Mouse (Mus musculus): ENCODE results near the gene Sh3rf3. TPM values are rescaled to one million over a fixed set of nuclear protein-coding genes. Genes with fewer than 3 reads are reported as not detected.

Sh3rf3 gene
- polyA plus RNA-seq, 1 experiment from 2014 or later, result 0.04 TPM

GRCm38 (mm10) chr10:58837504-58837903 lies 24.3 kb downstream of the Sh3rf3 start:
- H3K36me3 ChIP-seq (ENCODE audit: control insufficient read depth, insufficient read depth), result no peaks in the 10 kb centered on the region
- H3K9me3 ChIP-seq (replicated peaks; ENCODE audit: control insufficient read depth, low read length), result no peaks in the 10 kb centered on the region
- no peak overlapping the region for H3K27ac ChIP-seq (ENCODE audit: low read length)
- H3K9ac ChIP-seq (ENCODE audit: low read depth, low read length), result no peak overlapping the region
- no peak for ATAC-seq (ENCODE audit: low read depth)
- no peaks in the 10 kb centered on the region for H3K4me1 ChIP-seq (ENCODE audit: control insufficient read depth, low read depth, low read length)
- H3K27me3 ChIP-seq (ENCODE audit: control insufficient read depth, insufficient read depth, low read depth, low read length), result no peaks in the 10 kb centered on the region
- 61% methylated on average over 5 of the region's 5 CpGs for WGBS (ENCODE audit: insufficient replicate concordance)
- no peak overlapping the region for H3K4me3 ChIP-seq (ENCODE audit: low read depth, low read length)
- no peak overlapping the region for H3K4me2 ChIP-seq (ENCODE audit: low read depth, low read length)

DNA sequence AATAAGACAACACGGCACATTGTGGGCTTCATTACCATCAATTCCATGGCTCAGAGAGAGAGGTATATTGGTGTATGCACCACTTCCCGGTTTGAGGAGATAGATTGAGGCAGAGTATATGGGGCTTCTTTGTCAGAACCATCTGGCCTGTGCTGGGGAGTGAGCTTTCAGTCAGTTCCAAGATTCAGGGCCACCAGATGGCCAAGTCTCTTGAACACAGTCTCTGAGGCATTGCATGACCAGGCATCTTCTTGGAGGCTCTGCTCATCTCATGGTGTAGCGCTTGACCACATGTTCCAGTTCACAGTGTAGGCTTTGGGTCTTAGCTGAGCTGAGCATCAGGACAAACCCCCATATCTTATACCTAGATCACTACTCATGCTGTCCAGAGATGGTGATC lies 28.8 kb downstream of the Sh3rf3 start:
- H3K9ac ChIP-seq (ENCODE audit: low read depth, low read length), result no peak overlapping the region
- no peaks in the 10 kb centered on the region for H3K27me3 ChIP-seq (ENCODE audit: control insufficient read depth, insufficient read depth, low read depth, low read length)
- H3K27ac ChIP-seq (ENCODE audit: low read length), result no peak overlapping the region
- H3K4me1 ChIP-seq (ENCODE audit: control insufficient read depth, low read depth, low read length), result no peaks in the 10 kb centered on the region
- H3K4me3 ChIP-seq (ENCODE audit: low read depth, low read length), result no peak overlapping the region
- H3K36me3 ChIP-seq (ENCODE audit: control insufficient read depth, insufficient read depth), result no peaks in the 10 kb centered on the region
- 57% methylated on average over 3 of the region's 3 CpGs for WGBS (ENCODE audit: insufficient replicate concordance)
- no peaks in the 10 kb centered on the region for H3K9me3 ChIP-seq (replicated peaks; ENCODE audit: control insufficient read depth, low read length)
- no peak for ATAC-seq (ENCODE audit: low read depth)
- H3K4me2 ChIP-seq (ENCODE audit: low read depth, low read length), result no peak overlapping the region

- H3K4me3 ChIP-seq (ENCODE audit: low read depth, low read length), result no peak overlapping the region
- H3K4me1 ChIP-seq (ENCODE audit: control insufficient read depth, low read depth, low read length), result no peaks in the 10 kb centered on the region
- H3K27ac ChIP-seq (ENCODE audit: low read length), result no peak overlapping the region
- no peaks in the 10 kb centered on the region for H3K36me3 ChIP-seq (ENCODE audit: control insufficient read depth, insufficient read depth)
- ATAC-seq (ENCODE audit: low read depth), result no peak
- H3K4me2 ChIP-seq (ENCODE audit: low read depth, low read length), result no peak overlapping the region
- no peaks in the 10 kb centered on the region for H3K9me3 ChIP-seq (replicated peaks; ENCODE audit: control insufficient read depth, low read length)
- H3K27me3 ChIP-seq (ENCODE audit: control insufficient read depth, insufficient read depth, low read depth, low read length), result no peaks in the 10 kb centered on the region
- 67% methylated on average over 8 of the region's 8 CpGs for WGBS (ENCODE audit: insufficient replicate concordance)
- no peak overlapping the region for H3K9ac ChIP-seq (ENCODE audit: low read depth, low read length)
Measured at GRCm38 (mm10) chr10:58843100-58843499, 29.9 kb downstream of the Sh3rf3 start.

DNA sequence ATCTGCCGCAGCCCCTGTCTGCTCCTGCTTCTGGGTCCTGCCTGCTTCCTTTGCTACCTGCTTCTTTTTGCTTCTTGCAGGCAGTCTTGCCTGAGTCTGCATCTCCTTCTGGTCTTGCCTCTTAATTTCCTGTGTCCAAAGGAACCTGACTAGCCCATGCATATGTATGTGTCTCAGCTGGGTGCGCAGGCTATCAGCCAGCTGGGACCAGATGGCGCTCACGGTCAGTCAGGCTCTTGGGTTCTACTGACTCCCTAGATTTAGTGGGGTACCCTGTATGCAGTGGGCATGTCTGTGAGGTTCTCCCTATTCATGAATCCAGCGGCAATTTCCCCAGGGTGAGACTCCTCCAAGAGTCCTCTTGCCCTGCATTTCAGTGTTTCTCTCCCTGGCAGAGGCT lies 35.0 kb downstream of the Sh3rf3 start:
- no peaks in the 10 kb centered on the region for H3K36me3 ChIP-seq (ENCODE audit: control insufficient read depth, insufficient read depth)
- H3K9ac ChIP-seq (ENCODE audit: low read depth, low read length), result no peak overlapping the region
- H3K9me3 ChIP-seq (replicated peaks; ENCODE audit: control insufficient read depth, low read length), result no peaks in the 10 kb centered on the region
- no peak overlapping the region for H3K4me3 ChIP-seq (ENCODE audit: low read depth, low read length)
- no peak for ATAC-seq (ENCODE audit: low read depth)
- no peak overlapping the region for H3K27ac ChIP-seq (ENCODE audit: low read length)
- no peaks in the 10 kb centered on the region for H3K4me1 ChIP-seq (ENCODE audit: control insufficient read depth, low read depth, low read length)
- no peak overlapping the region for H3K4me2 ChIP-seq (ENCODE audit: low read depth, low read length)
- no peaks in the 10 kb centered on the region for H3K27me3 ChIP-seq (ENCODE audit: control insufficient read depth, insufficient read depth, low read depth, low read length)
- 72% methylated on average over 5 of the region's 5 CpGs for WGBS (ENCODE audit: insufficient replicate concordance)

DNA sequence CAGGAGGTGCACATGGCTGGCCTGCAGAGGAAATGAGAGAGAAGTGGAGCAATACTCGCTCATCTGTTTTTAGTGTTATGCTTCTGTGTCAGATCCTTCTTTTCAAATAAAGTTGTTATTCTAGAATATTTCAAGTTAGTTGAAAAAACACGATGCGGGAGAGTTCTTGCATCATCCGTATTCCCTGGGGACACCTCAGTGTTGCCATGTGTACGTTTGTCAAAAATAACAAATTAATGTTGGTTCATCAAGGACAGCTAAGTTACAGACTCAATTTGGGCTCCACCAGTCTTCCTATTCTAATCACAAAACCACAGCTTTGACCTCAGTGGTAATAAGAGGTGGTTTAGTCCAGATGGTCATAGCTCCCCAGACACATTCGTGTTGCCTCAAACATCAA lies 35.4 kb downstream of the Sh3rf3 start:
- no peaks in the 10 kb centered on the region for H3K27me3 ChIP-seq (ENCODE audit: control insufficient read depth, insufficient read depth, low read depth, low read length)
- WGBS (ENCODE audit: insufficient replicate concordance), result 56% methylated on average over 6 of the region's 6 CpGs

DNA sequence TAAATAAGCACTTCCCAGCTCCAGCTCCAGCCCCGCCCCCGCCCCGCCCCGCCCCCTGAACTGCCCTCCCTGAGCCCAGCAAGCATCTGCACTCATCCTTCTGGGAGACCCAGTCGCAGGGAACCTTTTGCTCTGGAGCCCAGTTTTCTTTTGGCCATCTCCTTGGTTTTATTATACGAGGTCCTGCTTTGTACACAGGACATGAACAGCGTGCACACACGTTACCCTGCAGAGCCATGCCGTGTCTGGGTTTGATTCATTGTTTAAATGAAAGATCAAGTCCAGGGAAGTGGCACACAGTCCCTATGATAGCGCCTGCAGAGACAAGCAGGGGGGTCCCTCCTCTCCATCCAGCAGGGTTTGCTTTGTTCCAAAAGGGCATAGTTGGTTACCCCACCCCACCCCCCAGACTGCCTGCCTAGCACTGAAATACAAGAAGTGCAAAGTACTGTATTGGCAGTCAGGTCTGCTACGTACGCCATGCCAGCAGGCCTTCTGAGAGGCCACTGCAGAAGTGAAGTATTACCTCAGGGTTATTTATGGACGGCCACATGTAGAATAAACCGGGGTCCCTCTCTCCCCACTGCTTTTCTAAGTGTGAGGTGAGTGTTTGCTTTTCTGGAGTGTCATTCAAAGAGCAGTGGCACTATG lies 41.5 kb downstream of the Sh3rf3 start:
- 18% methylated on average over 14 of the region's 14 CpGs for WGBS (ENCODE audit: insufficient replicate concordance)
- Histone ChIP-seq H3K4me2 (ENCODE audit: low read depth, low read length) (no peak overlapping the region), H3K4me3 (ENCODE audit: low read depth, low read length) (no peak overlapping the region), H3K4me1 (ENCODE audit: control insufficient read depth, low read depth, low read length) (no peaks in the 10 kb centered on the region), H3K27me3 (ENCODE audit: control insufficient read depth, insufficient read depth, low read depth, low read length) (no peaks in the 10 kb centered on the region), H3K36me3 (ENCODE audit: control insufficient read depth, insufficient read depth) (no peaks in the 10 kb centered on the region), H3K9me3 (replicated peaks; ENCODE audit: control insufficient read depth, low read length) (no peaks in the 10 kb centered on the region), H3K9ac (ENCODE audit: low read depth, low read length) (no peak overlapping the region), H3K27ac (ENCODE audit: low read length) (no peak overlapping the region)
- no peak for ATAC-seq (ENCODE audit: low read depth)

More for the DNA sequence above, 35.4 kb downstream of the Sh3rf3 start:
- Histone ChIP-seq H3K4me1 (ENCODE audit: control insufficient read depth, low read depth, low read length) (no peaks in the 10 kb centered on the region), H3K4me3 (ENCODE audit: low read depth, low read length) (no peak overlapping the region), H3K36me3 (ENCODE audit: control insufficient read depth, insufficient read depth) (no peaks in the 10 kb centered on the region), H3K4me2 (ENCODE audit: low read depth, low read length) (no peak overlapping the region), H3K9ac (ENCODE audit: low read depth, low read length) (no peak overlapping the region), H3K27ac (ENCODE audit: low read length) (no peak overlapping the region), H3K9me3 (replicated peaks; ENCODE audit: control insufficient read depth, low read length) (no peaks in the 10 kb centered on the region)
- ATAC-seq (ENCODE audit: low read depth), result no peak

DNA sequence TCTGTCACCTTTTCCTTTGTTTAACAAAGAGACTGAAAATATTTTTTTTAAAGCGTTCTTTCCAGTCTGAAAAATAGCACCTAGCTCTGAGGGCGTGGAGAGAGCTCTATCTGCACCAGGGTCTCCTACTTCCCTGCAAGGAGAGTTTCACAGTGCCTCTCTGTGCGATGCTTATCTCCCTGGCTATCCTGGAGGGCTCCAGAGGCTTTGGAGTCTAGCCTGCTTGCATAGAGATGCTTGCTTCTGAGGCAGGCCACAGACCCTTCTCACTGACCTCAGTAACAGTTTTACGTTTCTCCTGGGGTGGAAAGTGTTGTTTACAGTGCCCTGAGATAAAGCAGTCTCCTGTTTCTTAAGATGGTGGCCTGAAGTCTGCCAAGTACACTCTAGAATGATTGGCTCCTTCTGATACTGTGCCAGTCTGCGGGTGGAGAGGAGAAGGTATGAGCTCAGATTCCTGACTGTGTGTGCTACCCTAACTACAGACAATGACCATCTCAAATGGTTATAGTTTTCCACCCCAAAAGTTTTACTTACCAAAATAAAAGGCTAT lies 42.1 kb downstream of the Sh3rf3 start:
- no peak overlapping the region for H3K9ac ChIP-seq (ENCODE audit: low read depth, low read length)
- H3K4me3 ChIP-seq (ENCODE audit: low read depth, low read length), result no peak overlapping the region
- H3K4me1 ChIP-seq (ENCODE audit: control insufficient read depth, low read depth, low read length), result no peaks in the 10 kb centered on the region
- no peak for ATAC-seq (ENCODE audit: low read depth)
- H3K4me2 ChIP-seq (ENCODE audit: low read depth, low read length), result no peak overlapping the region
- no peaks in the 10 kb centered on the region for H3K9me3 ChIP-seq (replicated peaks; ENCODE audit: control insufficient read depth, low read length)
- H3K27me3 ChIP-seq (ENCODE audit: control insufficient read depth, insufficient read depth, low read depth, low read length), result no peaks in the 10 kb centered on the region
- no peak overlapping the region for H3K27ac ChIP-seq (ENCODE audit: low read length)
- 19% methylated on average over 5 of the region's 5 CpGs for WGBS (ENCODE audit: insufficient replicate concordance)
- H3K36me3 ChIP-seq (ENCODE audit: control insufficient read depth, insufficient read depth), result no peaks in the 10 kb centered on the region

- Histone ChIP-seq H3K27me3 (ENCODE audit: control insufficient read depth, insufficient read depth, low read depth, low read length) (no peaks in the 10 kb centered on the region), H3K4me3 (ENCODE audit: low read depth, low read length) (no peak overlapping the region), H3K9ac (ENCODE audit: low read depth, low read length) (no peak overlapping the region), H3K27ac (ENCODE audit: low read length) (no peak overlapping the region), H3K4me2 (ENCODE audit: low read depth, low read length) (no peak overlapping the region), H3K4me1 (ENCODE audit: control insufficient read depth, low read depth, low read length) (no peaks in the 10 kb centered on the region), H3K36me3 (ENCODE audit: control insufficient read depth, insufficient read depth) (no peaks in the 10 kb centered on the region), H3K9me3 (replicated peaks; ENCODE audit: control insufficient read depth, low read length) (no peaks in the 10 kb centered on the region)
- 48% methylated on average over 9 of the region's 9 CpGs for WGBS (ENCODE audit: insufficient replicate concordance)
- no peak for ATAC-seq (ENCODE audit: low read depth)
Measured at GRCm38 (mm10) chr10:58855814-58856213, 42.7 kb downstream of the Sh3rf3 start.

DNA sequence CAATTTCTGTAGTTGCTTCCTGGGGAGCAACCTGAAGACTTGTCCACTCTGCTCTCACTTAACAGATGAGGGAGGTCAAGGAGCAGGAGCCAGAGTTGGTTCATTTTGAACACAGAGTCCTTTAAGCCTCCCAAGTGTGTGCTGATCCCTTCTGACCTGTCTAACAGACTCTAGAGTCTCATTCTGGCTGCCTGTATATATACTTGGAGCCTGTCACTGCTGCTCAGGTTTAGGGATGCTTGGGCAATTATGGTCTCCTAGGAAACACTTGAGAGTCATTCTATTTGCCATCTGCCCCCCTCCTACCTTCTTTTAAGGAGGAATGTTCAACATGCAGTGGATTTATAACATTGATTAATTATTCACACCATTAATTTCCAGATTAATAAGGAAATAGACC lies 43.6 kb downstream of the Sh3rf3 start:
- Histone ChIP-seq H3K9ac (ENCODE audit: low read depth, low read length) (no peak overlapping the region), H3K4me2 (ENCODE audit: low read depth, low read length) (no peak overlapping the region), H3K4me1 (ENCODE audit: control insufficient read depth, low read depth, low read length) (no peaks in the 10 kb centered on the region), H3K27ac (ENCODE audit: low read length) (no peak overlapping the region), H3K36me3 (ENCODE audit: control insufficient read depth, insufficient read depth) (no peaks in the 10 kb centered on the region), H3K27me3 (ENCODE audit: control insufficient read depth, insufficient read depth, low read depth, low read length) (no peaks in the 10 kb centered on the region), H3K9me3 (replicated peaks; ENCODE audit: control insufficient read depth, low read length) (no peaks in the 10 kb centered on the region), H3K4me3 (ENCODE audit: low read depth, low read length) (no peak overlapping the region)
- ATAC-seq (ENCODE audit: low read depth), result no peak

Data from liver, embryonic 16.5 days (tissue).